Mouse (Mus musculus) midbrain, embryonic 15.5 days (tissue): Measurements from ENCODE around the gene Mslnl. TPM values are rescaled to one million over a fixed set of nuclear protein-coding genes. Genes with fewer than 3 reads are reported as not detected.
A peak's percentile ranks its signal among the peaks of the same experiment; 100 is the strongest.

Experiments
- ATAC-seq: fragments of 200-750 bp; cut with Nextera tagmentation; replicated peaks from 2 replicates; pipeline ENCODE4 v1.8.0; 2017; ENCODE audit warnings: moderate TSS enrichment
- H3K27ac ChIP-seq: fragments of 300-500 bp; sonication (generic); 2 replicates; pipeline ENCODE4 v1.5.1; 2015; ENCODE audit warnings: mild to moderate bottlenecking, inconsistent platforms
- H3K27me3 ChIP-seq: fragments of 300-500 bp; sonication (generic); replicated peaks from 2 replicates; pipeline ENCODE4 v1.6.1; 2015; ENCODE audit warnings: inconsistent platforms
- H3K36me3 ChIP-seq: fragments of 300-500 bp; sonication (generic); replicated peaks from 2 replicates; pipeline ENCODE4 v1.6.1; 2015; ENCODE audit warnings: inconsistent platforms
- H3K4me1 ChIP-seq: fragments of 300-500 bp; sonication (generic); 2 replicates; pipeline ENCODE4 v1.6.1; 2015; ENCODE audit warnings: inconsistent platforms
- H3K4me2 ChIP-seq: fragments of 300-500 bp; sonication (generic); 2 replicates; pipeline ENCODE4 v1.6.1; 2015; ENCODE audit warnings: inconsistent platforms, mild to moderate bottlenecking, moderate library complexity
- H3K4me3 ChIP-seq: fragments of 300-500 bp; sonication (generic); 2 replicates; pipeline ENCODE4 v1.5.1; 2015; ENCODE audit warnings: mild to moderate bottlenecking, inconsistent platforms
- H3K9ac ChIP-seq: fragments of 300-500 bp; sonication (generic); 2 replicates; pipeline ENCODE4 v1.6.1; 2015; ENCODE audit warnings: mild to moderate bottlenecking, inconsistent platforms
- H3K9me3 ChIP-seq: fragments of 300-500 bp; sonication (generic); 2 replicates; pipeline ENCODE4 v1.6.1; 2016; ENCODE audit warnings: inconsistent platforms
- WGBS: fragments of 180-500 bp; shearing (Covaris S2); methylation state at CpG from one replicate; pipeline ENCODE4 v1.1.7; 2015; ENCODE audit warnings: mixed read lengths; 5-methylcytosine and 5-hydroxymethylcytosine counted together
- microRNA-seq: library from miRNA; unstranded; fragments of <30 nt; microRNA quantifications from one replicate; pipeline ENCODE4, GENCODE M21; 2016
- polyA plus RNA-seq: library from polyadenylated mRNA; unstranded; fragments of >200 nt; fragmentation: Nextera tagmentation; extraction: Ambion mirVana; gene quantifications from 2 replicates; pipeline ENCODE4 v1.2.1, GENCODE M21; 2015

Mslnl gene
- polyA plus RNA-seq, 1 experiment from 2014 or later = not detected

GRCm38 (mm10) chr17:25791843-25792527 is 56.1 kb downstream of the Mslnl start:
- peaks cover 50% of the 10 kb centered on the region for H3K4me1 ChIP-seq
- H3K4me2 ChIP-seq = peak overlapping the region; percentile 95
- no peaks in the 10 kb centered on the region; the same call in 1 of the 2 replicates for H3K27me3 ChIP-seq
- H3K9ac ChIP-seq = peak overlapping the region; percentile 83
- H3K36me3 ChIP-seq = peaks cover 11% of the 10 kb centered on the region; the same call in 1 of the 2 replicates
- ATAC-seq = peak; percentile 75
- no peaks in the 10 kb centered on the region for H3K9me3 ChIP-seq
- peak overlapping the region; percentile 95 for H3K27ac ChIP-seq
- under 1% methylated on average over 45 of the region's 45 CpGs for WGBS
- H3K4me3 ChIP-seq = peak overlapping the region; percentile 61

- ATAC-seq = peak; percentile 50
- 0% methylated on average over 14 of the region's 14 CpGs for WGBS
- Histone ChIP-seq H3K4me1 (peaks cover 55% of the 10 kb centered on the region), H3K36me3 (peaks cover 10% of the 10 kb centered on the region; the same call in 1 of the 2 replicates), H3K4me2 (peak within 1 kb of the TSS; percentile 95), H3K27ac (peak within 1 kb of the TSS; percentile 95), H3K27me3 (no peaks in the 10 kb centered on the region; the same call in 1 of the 2 replicates), H3K9me3 (no peaks in the 10 kb centered on the region), H3K9ac (peak within 1 kb of the TSS; percentile 83), H3K4me3 (peak within 1 kb of the TSS; percentile 61)
These were observed 56.8 kb downstream of the Mslnl start, which contains the start of gene Fam173a for GRCm38 (mm10) chr17:25792615-25793014. Gene Fam173a (minus strand): TSS chr17:25792901.

GRCm38 (mm10) chr17:25794197-25794596 is 58.4 kb downstream of the Mslnl start:
- 0 out of 2 replicates have a peak, but pooled peaks cover 3% of the 10 kb centered on the region for H3K36me3 ChIP-seq
- H3K27me3 ChIP-seq = no peaks in the 10 kb centered on the region; the same call in 1 of the 2 replicates
- no peak overlapping the region for H3K27ac ChIP-seq
- no peak overlapping the region for H3K4me3 ChIP-seq
- no peak for ATAC-seq
- WGBS = 14% methylated on average over 13 of the region's 13 CpGs
- H3K4me2 ChIP-seq = peak overlapping the region; percentile 2; the same call in 1 of the 2 replicates
- no peak overlapping the region for H3K9ac ChIP-seq
- H3K4me1 ChIP-seq = peaks cover 55% of the 10 kb centered on the region
- no peaks in the 10 kb centered on the region for H3K9me3 ChIP-seq

- Histone ChIP-seq H3K4me2 (peak overlapping the region; percentile 92), H3K9ac (no peak overlapping the region), H3K4me3 (0 out of 2 replicates have a peak overlapping the region, but pooled peaks have one; percentile 57), H3K27ac (peak overlapping the region; percentile 59; the same call in 1 of the 2 replicates), H3K36me3 (no peaks in the 10 kb centered on the region), H3K27me3 (no peaks in the 10 kb centered on the region; the same call in 1 of the 2 replicates), H3K4me1 (peaks cover 55% of the 10 kb centered on the region), H3K9me3 (no peaks in the 10 kb centered on the region)
- no peak for ATAC-seq
- 39% methylated on average over 17 of the region's 17 CpGs for WGBS
These were observed 59.2 kb downstream of the Mslnl start for GRCm38 (mm10) chr17:25794998-25795397.

DNA sequence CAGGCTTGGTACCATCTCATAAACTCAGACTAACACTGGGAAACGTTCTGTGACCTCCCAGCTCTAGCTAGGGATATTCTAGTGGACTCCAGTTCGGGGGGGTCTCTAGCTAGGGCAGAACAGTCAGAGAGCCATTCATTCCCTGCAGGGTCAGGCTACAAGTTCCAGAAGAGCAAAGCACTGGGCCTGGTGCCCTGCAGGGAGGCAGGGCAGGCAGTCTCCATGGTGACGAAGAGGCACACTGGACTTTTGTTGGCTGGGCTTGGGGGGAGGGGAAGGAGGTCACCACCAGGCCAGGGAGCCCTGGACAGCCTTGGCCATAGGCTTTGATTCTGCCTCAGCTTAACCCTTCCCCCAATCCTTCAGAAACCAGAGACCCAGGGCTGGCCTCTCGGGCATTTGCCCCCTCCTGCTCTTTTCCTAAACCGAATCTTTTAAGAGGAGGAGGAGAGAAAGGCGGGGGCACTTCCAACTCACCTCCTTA is 59.8 kb downstream of the Mslnl start, which contains the start of gene AC134908.4:
Gene AC134908.4 (minus strand): TSS at position 51 of the 484 bp plus-strand sequence.
- Histone ChIP-seq H3K4me2 (peak within 1 kb of the TSS; percentile 92), H3K27me3 (no peaks in the 10 kb centered on the region; the same call in 1 of the 2 replicates), H3K4me3 (peak within 1 kb of the TSS; percentile 57), H3K4me1 (peaks cover 52% of the 10 kb centered on the region), H3K9me3 (no peaks in the 10 kb centered on the region), H3K9ac (peak within 1 kb of the TSS; percentile 48), H3K27ac (peak within 1 kb of the TSS; percentile 59), H3K36me3 (no peaks in the 10 kb centered on the region)
- 7% methylated on average over 6 of the region's 6 CpGs for WGBS
- ATAC-seq = no peak

DNA sequence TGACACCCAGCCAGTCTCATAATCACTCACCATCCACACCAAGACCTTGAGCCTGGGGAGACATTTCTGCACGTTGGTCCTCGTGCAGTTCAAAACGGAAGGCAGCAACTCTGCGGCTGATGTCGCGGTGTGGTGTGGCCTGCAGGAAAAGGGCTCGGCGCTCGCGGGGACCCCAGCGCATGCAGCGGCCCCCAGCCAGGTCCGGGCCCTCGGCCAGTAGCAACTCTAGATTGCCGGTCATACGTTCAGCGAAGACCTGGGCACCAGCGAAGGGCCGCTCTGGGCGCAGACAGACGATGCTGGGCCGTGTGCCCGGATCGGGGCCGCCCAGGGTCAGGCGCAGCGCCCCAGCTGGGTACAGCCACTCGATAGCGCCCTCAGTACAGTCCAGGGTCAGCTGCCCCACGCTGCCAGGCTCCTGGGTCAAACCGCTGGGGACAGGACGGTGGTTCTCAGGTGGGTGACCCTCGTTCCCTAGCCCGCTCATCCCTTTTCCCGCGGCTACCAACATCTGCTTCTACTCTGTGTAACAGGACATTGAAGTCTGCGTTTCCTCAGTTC is 60.4 kb downstream of the Mslnl start:
- H3K9ac ChIP-seq = peak overlapping the region; percentile 48
- ATAC-seq = no peak
- no peaks in the 10 kb centered on the region; the same call in 1 of the 2 replicates for H3K27me3 ChIP-seq
- WGBS = under 1% methylated on average over 37 of the region's 37 CpGs
- H3K4me3 ChIP-seq = peak overlapping the region; percentile 57
- H3K9me3 ChIP-seq = no peaks in the 10 kb centered on the region
- peak overlapping the region; percentile 92 for H3K4me2 ChIP-seq
- H3K27ac ChIP-seq = peak overlapping the region; percentile 59
- H3K36me3 ChIP-seq = no peaks in the 10 kb centered on the region
- peaks cover 47% of the 10 kb centered on the region for H3K4me1 ChIP-seq

DNA sequence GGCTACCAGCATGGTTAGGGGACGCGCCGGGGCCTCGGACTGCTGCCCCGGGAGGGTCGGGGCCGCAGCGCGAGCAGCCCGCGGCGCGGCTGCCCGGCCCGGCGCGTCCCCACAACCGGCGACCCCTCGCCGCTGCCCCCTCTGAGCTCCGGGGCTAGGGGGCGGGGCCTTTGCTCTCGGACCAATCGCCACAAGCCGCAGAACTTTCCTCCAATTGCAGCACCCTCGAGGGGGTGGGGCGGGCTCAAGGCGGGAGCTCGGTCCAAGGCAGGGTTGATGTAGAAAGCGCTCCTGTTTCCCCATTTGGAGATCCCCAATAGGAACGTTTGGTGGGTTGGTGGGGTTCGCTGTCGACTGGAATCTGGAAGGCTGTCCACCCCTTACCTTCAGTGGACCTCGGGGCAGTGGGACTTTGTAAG is 61.1 kb downstream of the Mslnl start, which contains the start of gene Metrn:
Gene Metrn (minus strand): TSS at position 186 of the 419 bp plus-strand sequence.
- H3K27ac ChIP-seq = peak within 1 kb of the TSS; percentile 59
- no peaks in the 10 kb centered on the region for H3K36me3 ChIP-seq
- H3K9ac ChIP-seq = peak within 1 kb of the TSS; percentile 48
- H3K4me1 ChIP-seq = peaks cover 48% of the 10 kb centered on the region
- H3K4me2 ChIP-seq = peak within 1 kb of the TSS; percentile 92
- 0% methylated on average over 35 of the region's 35 CpGs for WGBS
- peak within 1 kb of the TSS; percentile 57 for H3K4me3 ChIP-seq
- H3K27me3 ChIP-seq = no peaks in the 10 kb centered on the region; the same call in 1 of the 2 replicates
- peak; percentile 44; the same call in 1 of the 2 replicates for ATAC-seq
- H3K9me3 ChIP-seq = no peaks in the 10 kb centered on the region

Small RNA genes lying within 50 kb of the gene (microRNA-seq; reads per million reads assigned to microRNA genes)
- gene Gm25083 = not detected
- not detected for gene Mir6966

Other genes with a start within 250 kb of the Mslnl start
- 0.32 and 0.98 TPM in 2 replicates for gene Sstr5, start 238.8 kb upstream of the Mslnl start, polyA plus RNA-seq
- gene Sox8, start 165.4 kb upstream of the Mslnl start, polyA plus RNA-seq = 10.7 and 15.2 TPM in 2 replicates
- 23.2 and 24.9 TPM in 2 replicates for gene Lmf1, start 157.0 kb upstream of the Mslnl start, polyA plus RNA-seq
- gene Gng13, start 18.9 kb upstream of the Mslnl start, polyA plus RNA-seq = 3.5 and 4.0 TPM in 2 replicates
- gene Chtf18, start 8.6 kb upstream of the Mslnl start, polyA plus RNA-seq = 5.7 and 6.3 TPM in 2 replicates
- gene Rpusd1, start 8.4 kb upstream of the Mslnl start, polyA plus RNA-seq = 27.7 and 30.5 TPM in 2 replicates
- 0.32 and 0.43 TPM in 2 replicates for gene Msln, start 18.3 kb downstream of the Mslnl start, polyA plus RNA-seq
- gene Narfl, start 37.7 kb downstream of the Mslnl start, polyA plus RNA-seq = 30.3 and 32.6 TPM in 2 replicates
- gene Haghl, start 49.6 kb downstream of the Mslnl start, polyA plus RNA-seq = 160 TPM in 2 replicates
- gene Ccdc78, start 50.5 kb downstream of the Mslnl start, polyA plus RNA-seq = 0.24 and 0.44 TPM in 2 replicates
- 92.6 and 93.7 TPM in 2 replicates for gene Fam173a, start 56.9 kb downstream of the Mslnl start, polyA plus RNA-seq
- gene AC134908.4, start 59.6 kb downstream of the Mslnl start, polyA plus RNA-seq = 1.3 TPM in 1 of 2 replicates, not detected in the other
- gene Metrn, start 61.1 kb downstream of the Mslnl start, polyA plus RNA-seq = 32.6 and 36.3 TPM in 2 replicates
- 50.8 and 50.9 TPM in 2 replicates for gene Fbxl16, start 73.0 kb downstream of the Mslnl start, polyA plus RNA-seq
- 35.2 and 36.7 TPM in 2 replicates for gene Wdr24, start 87.6 kb downstream of the Mslnl start, polyA plus RNA-seq
- gene Jmjd8, start 92.8 kb downstream of the Mslnl start, polyA plus RNA-seq = 61.9 and 63.0 TPM in 2 replicates
- gene Stub1, start 97.4 kb downstream of the Mslnl start, polyA plus RNA-seq = 373 and 381 TPM in 2 replicates
- gene Rhbdl1, start 101.3 kb downstream of the Mslnl start, polyA plus RNA-seq = 54.8 and 57.8 TPM in 2 replicates
- 14.2 and 14.7 TPM in 2 replicates for gene Gm20683, start 105.7 kb downstream of the Mslnl start, polyA plus RNA-seq
- gene Rhot2, start 108.8 kb downstream of the Mslnl start, polyA plus RNA-seq = 17.2 and 18.3 TPM in 2 replicates
- 19.7 and 23.3 TPM in 2 replicates for gene Wdr90, start 125.5 kb downstream of the Mslnl start, polyA plus RNA-seq
- 18.5 and 19.8 TPM in 2 replicates for gene Mcrip2, start 132.7 kb downstream of the Mslnl start, polyA plus RNA-seq
- 70.5 and 71.1 TPM in 2 replicates for gene Mettl26, start 139.0 kb downstream of the Mslnl start, polyA plus RNA-seq
- gene Wfikkn1, start 144.8 kb downstream of the Mslnl start, polyA plus RNA-seq = 0.47 and 0.54 TPM in 2 replicates
- gene Rab40c, start 183.7 kb downstream of the Mslnl start, polyA plus RNA-seq = 56.7 and 57.5 TPM in 2 replicates
- gene Pigq, start 208.9 kb downstream of the Mslnl start, polyA plus RNA-seq = 71.9 and 75.8 TPM in 2 replicates
- gene Nhlrc4, start 208.9 kb downstream of the Mslnl start, polyA plus RNA-seq = 0.73 and 0.80 TPM in 2 replicates
- 3.1 and 6.1 TPM in 2 replicates for gene A930017K11Rik, start 216.5 kb downstream of the Mslnl start, polyA plus RNA-seq
- 22.2 and 23.8 TPM in 2 replicates for gene Capn15, start 249.8 kb downstream of the Mslnl start, polyA plus RNA-seq